Mouse (Mus musculus) embryo, embryonic 11 days (tissue): ENCODE measurements at regions not wholly inside any gene's neighbourhood (a gene's known extent, or its start where the extent isn't known, plus 50 kb on each side); places are given as distances from the start of the nearest gene placed in this dataset.

Experiments used
- DNase-seq: peaks from one replicate; pipeline ENCODE4 v3.0.0-alpha.2; 2015

- no peak for DNase-seq
These were observed 147.0 kb upstream of the Spag17 start for GRCm38 (mm10) chr3:99738093-99738803.

GRCm38 (mm10) chr3:99739654-99740053 lies 145.6 kb upstream of the Spag17 start:
- peak; percentile 27 for DNase-seq

- DNase-seq = no peak
These were observed 143.7 kb upstream of the Spag17 start for GRCm38 (mm10) chr3:99741249-99742222.

- DNase-seq = peak; percentile 27
These were observed 135.5 kb upstream of the Spag17 start for GRCm38 (mm10) chr3:99749725-99750124.

GRCm38 (mm10) chr3:99778526-99778925 lies 106.7 kb upstream of the Spag17 start:
- no peak for DNase-seq

- DNase-seq = no peak
These were observed 99.2 kb upstream of the Spag17 start for GRCm38 (mm10) chr3:99785955-99786529.

GRCm38 (mm10) chr3:99791316-99791715 lies 93.9 kb upstream of the Spag17 start:
- no peak for DNase-seq

- no peak for DNase-seq
These were observed 91.6 kb upstream of the Spag17 start for GRCm38 (mm10) chr3:99793622-99794021.

GRCm38 (mm10) chr3:99795835-99796234 lies 89.4 kb upstream of the Spag17 start:
- DNase-seq = no peak

GRCm38 (mm10) chr3:99797791-99798190 lies 87.4 kb upstream of the Spag17 start:
- no peak for DNase-seq

- DNase-seq = peak; percentile 46
These were observed 74.7 kb upstream of the Spag17 start for GRCm38 (mm10) chr3:99810532-99810931.

GRCm38 (mm10) chr3:99811276-99811675 lies 73.9 kb upstream of the Spag17 start:
- no peak for DNase-seq

- DNase-seq = peak; percentile 70
These were observed 72.4 kb upstream of the Spag17 start for GRCm38 (mm10) chr3:99812836-99813235.

GRCm38 (mm10) chr3:99815115-99815514 lies 70.1 kb upstream of the Spag17 start:
- no peak for DNase-seq

GRCm38 (mm10) chr3:99817965-99818364 lies 67.2 kb upstream of the Spag17 start:
- DNase-seq = peak; percentile 49

GRCm38 (mm10) chr3:99822735-99823134 lies 62.5 kb upstream of the Spag17 start:
- DNase-seq = no peak

GRCm38 (mm10) chr3:99823256-99823655 lies 62.0 kb upstream of the Spag17 start:
- no peak for DNase-seq
